Mouse (Mus musculus) cerebellum, adult 2 months (tissue): ENCODE measurements around the gene Zfp488. TPM values are rescaled to one million over a fixed set of nuclear protein-coding genes. Genes with fewer than 3 reads are reported as not detected.

ENCODE experiments used
- DNase-seq, 2 experiments: peaks; one replicate each; pipeline ENCODE4 v3.0.0; 2021
- H3K27ac ChIP-seq: fragments of 200-500 bp; 2 replicates; pipeline ENCODE4 v1.5.1; 2012; ENCODE audit warnings: low read length, control low read depth, inconsistent platforms; ENCODE audit not compliant: insufficient read depth
- H3K27me3 ChIP-seq: fragments of 200-500 bp; 2 replicates; pipeline ENCODE4 v1.6.1; 2012; ENCODE audit warnings: inconsistent platforms, mild to moderate bottlenecking, low read length, moderate library complexity; ENCODE audit not compliant: control insufficient read depth, insufficient read depth
- H3K4me1 ChIP-seq: fragments of 200-500 bp; 2 replicates; pipeline ENCODE4 v1.6.1; 2011; ENCODE audit warnings: low read length; ENCODE audit not compliant: control insufficient read depth, insufficient read depth
- H3K4me3 ChIP-seq: fragments of 200-500 bp; replicated peaks from 2 replicates; pipeline ENCODE3; 2011; ENCODE audit warnings: mild to moderate bottlenecking, low read depth, low read length, control low read depth; ENCODE audit not compliant: insufficient read depth
- CTCF ChIP-seq: fragments of 200-500 bp; IDR thresholded peaks from 2 replicates; pipeline ENCODE4 v1.5.1; 2011; ENCODE audit warnings: low read depth, mild to moderate bottlenecking, control low read depth, low read length, moderate library complexity, borderline replicate concordance; ENCODE audit not compliant: insufficient read depth
- POLR2A ChIP-seq: fragments of 200-500 bp; IDR thresholded peaks from 2 replicates; pipeline ENCODE4 v1.6.1; 2011; ENCODE audit warnings: low read length, control low read depth, borderline replicate concordance; ENCODE audit not compliant: insufficient read depth
- WGBS: fragments of 180-500 bp; shearing (Covaris S2); methylation state at CpG from one replicate; pipeline ENCODE4 v1.1.7; 2018; 5-methylcytosine and 5-hydroxymethylcytosine counted together
- polyA plus RNA-seq: library from polyadenylated mRNA; depleted of rRNA; stranded (reverse); fragments of >200 nt; gene quantifications from 2 replicates; pipeline ENCODE4 v1.2.3, GENCODE M21; 2012

Gene Zfp488
- polyA plus RNA-seq, 1 experiment = 2.3 TPM

- H3K27ac ChIP-seq = no peak overlapping the region
- WGBS = 44% methylated on average over 7 of the region's 7 CpGs
- no peaks in the 10 kb centered on the region for H3K27me3 ChIP-seq
- no peak overlapping the region for H3K4me3 ChIP-seq
- DNase-seq = no peak
- TF ChIP-seq POLR2A = no peak
- TF ChIP-seq CTCF = no peak
- peaks cover 4% of the 10 kb centered on the region; the same call in 1 of the 2 replicates for H3K4me1 ChIP-seq
Measured at GRCm38 (mm10) chr14:33965675-33966074, 12.9 kb downstream of the Zfp488 start.

GRCm38 (mm10) chr14:33959341-33959740 lies 19.2 kb downstream of the Zfp488 start:
- peak; percentile 72 for TF ChIP-seq CTCF
- TF ChIP-seq POLR2A = no peak
- Histone ChIP-seq H3K4me3 (no peak overlapping the region), H3K27ac (no peak overlapping the region), H3K27me3 (no peaks in the 10 kb centered on the region), H3K4me1 (no peaks in the 10 kb centered on the region)
- WGBS = 16% methylated on average over 9 of the region's 9 CpGs
- DNase-seq = peak; percentile 53 to 67

- no peak overlapping the region for H3K4me3 ChIP-seq
- no peak overlapping the region for H3K27ac ChIP-seq
- H3K27me3 ChIP-seq = no peaks in the 10 kb centered on the region
- 35% methylated on average over 3 of the region's 3 CpGs for WGBS
- no peaks in the 10 kb centered on the region for H3K4me1 ChIP-seq
- DNase-seq = no peak
- TF ChIP-seq CTCF = no peak
- TF ChIP-seq POLR2A = no peak
Measured at GRCm38 (mm10) chr14:33958841-33959240, 19.7 kb downstream of the Zfp488 start.

GRCm38 (mm10) chr14:33958186-33958585 lies 20.4 kb downstream of the Zfp488 start:
- TF ChIP-seq POLR2A (no peak), CTCF (no peak)
- Histone ChIP-seq H3K4me1 (no peaks in the 10 kb centered on the region), H3K4me3 (no peak overlapping the region), H3K27ac (no peak overlapping the region), H3K27me3 (no peaks in the 10 kb centered on the region)
- no peak for DNase-seq
- 51% methylated on average over 4 of the region's 4 CpGs for WGBS

- H3K27ac ChIP-seq = no peak overlapping the region
- peaks cover 6% of the 10 kb centered on the region; the same call in 1 of the 2 replicates for H3K4me1 ChIP-seq
- 89% methylated on average over 13 of the region's 13 CpGs for WGBS
- no peak overlapping the region for H3K4me3 ChIP-seq
- H3K27me3 ChIP-seq = no peaks in the 10 kb centered on the region
- DNase-seq = no peak
- no peak for TF ChIP-seq CTCF
- TF ChIP-seq POLR2A = no peak
Measured at GRCm38 (mm10) chr14:33956055-33956454, 22.5 kb downstream of the Zfp488 start.

GRCm38 (mm10) chr14:33953761-33954160 lies 24.8 kb downstream of the Zfp488 start, which contains the start of gene Rbp3:
Gene Rbp3, plus strand, starts transcription at chr14:33954003.
- H3K4me3 ChIP-seq = no peak within 1 kb of the TSS
- WGBS = 90% methylated on average over 5 of the region's 5 CpGs
- TF ChIP-seq POLR2A = no peak
- TF ChIP-seq CTCF = no peak
- no peak for DNase-seq
- H3K27ac ChIP-seq = no peak within 1 kb of the TSS
- no peaks in the 10 kb centered on the region for H3K27me3 ChIP-seq
- H3K4me1 ChIP-seq = peaks cover 6% of the 10 kb centered on the region; the same call in 1 of the 2 replicates

GRCm38 (mm10) chr14:33952233-33952981 lies 26.2 kb downstream of the Zfp488 start:
- Histone ChIP-seq H3K4me3 (no peak overlapping the region), H3K4me1 (peaks cover 6% of the 10 kb centered on the region; the same call in 1 of the 2 replicates), H3K27ac (no peak overlapping the region), H3K27me3 (no peaks in the 10 kb centered on the region)
- TF ChIP-seq POLR2A = no peak
- peak; percentile 13; the same call in 1 of the 2 replicates for TF ChIP-seq CTCF
- peak; percentile 37 to 55 for DNase-seq
- WGBS = 11% methylated on average over 6 of the region's 6 CpGs

GRCm38 (mm10) chr14:33946125-33946524 lies 32.4 kb downstream of the Zfp488 start:
- Histone ChIP-seq H3K27me3 (no peaks in the 10 kb centered on the region), H3K4me1 (no peaks in the 10 kb centered on the region), H3K27ac (no peak overlapping the region), H3K4me3 (no peak overlapping the region)
- no peak for DNase-seq
- TF ChIP-seq CTCF (no peak), POLR2A (no peak)
- WGBS = 84% methylated on average over 6 of the region's 6 CpGs
